Mouse (Mus musculus): Measurements from ENCODE around the gene Perp.

The Perp gene

DNA sequence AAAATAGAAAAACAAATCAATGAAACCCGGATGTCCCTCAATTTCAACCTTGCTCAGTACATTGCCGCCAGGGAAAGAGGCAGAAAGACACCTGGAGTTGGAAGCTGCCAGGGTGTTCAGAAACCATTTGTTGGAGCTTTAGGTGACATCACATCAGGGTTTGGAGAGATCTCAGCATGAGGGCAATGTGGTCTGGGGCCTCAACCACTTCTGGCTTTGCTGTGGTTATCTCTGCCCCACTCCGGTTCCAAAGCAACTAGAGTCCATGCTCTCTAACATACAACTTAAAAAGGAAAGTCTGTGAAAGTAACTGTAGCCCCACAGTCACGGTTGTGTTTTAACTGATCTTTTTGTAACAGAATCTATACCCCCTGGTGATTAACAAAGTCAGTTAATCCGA, 19.9 kb downstream of the Perp start:
- DNase-seq: no peak

DNA sequence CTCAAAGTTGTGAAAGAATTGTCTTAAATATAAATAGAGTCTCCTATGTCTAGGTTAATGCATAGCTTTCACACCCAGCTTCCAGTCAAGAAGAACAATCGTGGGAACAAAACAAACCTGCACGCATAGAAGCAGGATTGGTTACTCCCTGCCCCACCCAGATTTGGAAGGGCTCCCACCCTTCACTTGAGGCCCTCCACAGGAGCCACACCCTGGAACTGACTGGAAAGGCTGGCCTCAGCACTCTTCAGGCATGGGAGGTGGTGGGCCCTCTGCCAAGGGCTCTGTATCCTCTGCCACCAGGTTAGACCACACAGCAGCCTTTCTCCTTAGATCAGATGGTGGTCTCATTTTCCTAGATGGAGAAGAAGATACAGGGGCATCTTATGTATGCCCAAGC, 26.2 kb downstream of the Perp start:
- no peak for DNase-seq

DNA sequence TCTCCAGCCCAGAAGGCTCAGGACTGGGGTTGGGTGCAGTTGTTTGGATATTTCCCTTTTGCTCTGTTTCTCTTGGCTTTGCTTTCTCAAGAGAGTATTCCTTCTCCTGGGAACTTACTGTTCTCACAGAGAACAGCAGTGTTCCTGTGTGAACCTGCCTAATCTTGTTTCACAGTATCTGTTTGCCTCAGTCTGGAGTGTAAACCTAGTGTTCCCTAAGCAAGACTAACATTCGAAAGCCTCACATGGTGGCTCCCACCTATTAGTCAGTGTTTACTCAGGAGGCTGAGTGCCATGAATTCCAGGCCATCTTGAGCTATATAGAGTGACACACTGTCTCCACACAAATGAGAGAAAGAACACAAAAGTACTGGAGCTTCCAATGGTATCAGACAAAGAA, 31.4 kb downstream of the Perp start:
- no peak for DNase-seq

DNA sequence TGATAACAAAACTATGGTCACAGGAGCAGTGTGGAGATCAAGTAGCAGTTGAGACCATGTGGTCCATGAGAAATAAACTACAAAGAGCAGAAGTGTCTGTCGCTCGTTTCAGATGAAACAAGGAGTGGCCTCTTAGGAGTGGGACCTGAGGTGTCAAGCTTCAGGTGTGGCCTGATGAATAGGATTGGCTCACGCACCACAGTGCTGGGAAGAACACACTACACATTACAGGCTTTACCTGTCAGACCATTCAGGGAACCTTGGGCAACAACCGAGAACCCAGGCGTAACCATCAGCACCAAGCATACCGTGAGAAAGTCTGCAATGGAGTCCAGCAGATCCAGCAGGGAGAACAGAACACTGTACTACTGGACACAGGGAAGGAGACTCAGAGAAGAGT, 33.3 kb downstream of the Perp start:
- no peak for DNase-seq

DNA sequence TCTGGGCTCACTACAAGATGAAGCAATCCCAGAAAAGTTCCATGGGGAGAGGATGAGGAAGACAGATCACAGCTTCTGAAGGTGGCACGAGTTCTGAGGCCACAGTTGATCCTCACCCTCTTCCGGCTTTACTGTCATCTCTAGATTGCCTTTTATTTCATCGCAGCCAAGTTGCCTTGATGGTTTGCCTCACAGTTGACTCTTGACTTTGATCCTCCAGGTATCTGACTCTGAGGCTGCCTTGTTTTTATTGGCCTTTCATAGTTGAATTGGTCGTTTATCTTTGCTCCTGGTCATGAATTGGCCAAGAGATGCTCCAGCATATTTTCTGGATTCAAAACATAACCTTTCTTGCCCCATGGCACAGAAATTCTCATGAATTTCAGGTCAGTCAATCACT, 34.3 kb downstream of the Perp start:
- DNase-seq: no peak

DNA sequence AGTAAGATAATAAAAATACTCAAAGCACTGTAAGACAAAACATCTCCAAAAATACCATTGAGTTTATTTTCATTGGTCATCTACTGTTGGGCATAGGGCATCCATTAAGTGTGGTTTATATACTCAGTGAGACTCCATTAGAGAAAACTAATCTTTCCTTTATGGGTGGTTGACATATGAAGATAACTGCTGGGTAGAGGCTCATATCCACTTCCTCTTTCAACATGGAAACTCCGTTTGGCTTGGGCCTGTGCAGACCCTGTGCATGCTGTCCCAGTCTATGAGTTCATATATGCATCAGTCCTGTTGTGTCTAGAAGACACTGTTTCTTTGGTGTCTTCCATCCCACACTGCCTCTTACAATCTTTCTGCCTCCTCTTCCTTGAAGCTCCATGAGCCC, 34.9 kb downstream of the Perp start:
- no peak for DNase-seq

DNA sequence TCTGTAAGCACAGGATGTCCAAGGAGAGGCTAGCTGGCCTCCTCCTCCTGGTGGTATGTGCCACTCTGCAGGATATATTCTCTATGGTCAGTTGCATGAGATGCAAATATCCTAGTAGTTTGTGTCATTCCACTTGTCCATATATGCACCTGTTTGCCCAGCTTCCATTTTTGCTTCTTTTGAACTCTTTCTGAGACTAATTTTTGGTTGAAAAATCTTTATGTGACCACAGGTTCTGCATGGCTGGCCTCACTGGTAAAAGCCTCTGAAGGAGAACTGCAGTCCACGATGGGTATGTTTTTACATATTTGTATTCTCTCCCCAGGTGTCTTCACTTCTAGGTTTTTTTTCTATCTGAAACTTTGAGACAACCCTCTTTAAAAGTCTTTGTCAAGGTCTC, 37.4 kb downstream of the Perp start:
- no peak for DNase-seq

DNA sequence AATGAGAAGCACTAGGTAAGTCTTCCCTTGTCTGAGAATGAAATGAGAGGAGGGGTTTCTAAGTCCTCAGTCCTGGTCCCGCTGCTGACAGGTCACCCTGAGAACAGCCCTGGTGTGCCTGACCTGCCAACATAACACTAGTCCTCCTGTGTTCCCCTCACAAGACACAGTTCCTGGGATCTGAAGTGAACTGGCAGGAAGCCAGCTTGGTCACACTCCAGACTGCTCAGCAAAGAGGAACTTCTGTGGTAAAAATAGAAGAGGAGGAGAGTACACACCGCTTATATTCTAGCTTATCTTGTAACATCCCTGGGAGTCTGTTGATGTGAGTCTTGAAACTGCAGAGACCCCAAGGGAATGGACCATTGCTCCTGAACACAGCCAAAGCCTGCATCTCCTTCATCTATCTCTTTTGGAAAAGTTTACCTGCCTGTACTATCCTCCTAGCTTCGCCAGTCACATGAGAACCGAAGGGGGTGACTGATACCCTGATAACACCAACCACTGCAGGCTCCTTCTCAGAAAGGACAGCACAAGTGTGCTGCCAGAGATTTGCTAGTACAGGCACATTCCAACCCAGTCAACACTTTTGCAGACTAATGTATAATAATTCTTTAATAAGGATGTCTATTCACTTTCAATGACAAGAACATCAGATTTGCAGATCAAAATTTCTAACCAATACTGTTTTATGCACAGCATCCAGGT, 42.3 kb downstream of the Perp start:
- peak; percentile 70 for DNase-seq

DNA sequence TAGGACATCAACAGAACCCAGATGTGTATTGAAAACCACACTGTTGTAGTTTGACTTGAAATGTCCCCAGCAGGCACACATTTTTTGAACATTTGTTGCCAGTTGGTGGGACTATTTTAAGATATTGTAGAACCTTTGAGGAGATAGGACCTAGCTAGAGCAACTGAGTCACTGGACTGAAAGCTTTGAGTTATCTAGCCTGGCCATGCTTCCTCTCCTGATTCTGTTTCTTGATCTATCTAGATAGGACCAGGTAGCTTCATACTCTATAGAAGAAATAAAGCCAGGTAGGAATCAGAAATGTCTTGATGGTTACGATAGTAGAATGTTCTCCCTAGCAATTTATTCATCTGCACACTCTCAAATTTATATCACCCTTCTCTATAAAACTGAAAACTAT, 43.9 kb downstream of the Perp start:
- DNase-seq: no peak

DNA sequence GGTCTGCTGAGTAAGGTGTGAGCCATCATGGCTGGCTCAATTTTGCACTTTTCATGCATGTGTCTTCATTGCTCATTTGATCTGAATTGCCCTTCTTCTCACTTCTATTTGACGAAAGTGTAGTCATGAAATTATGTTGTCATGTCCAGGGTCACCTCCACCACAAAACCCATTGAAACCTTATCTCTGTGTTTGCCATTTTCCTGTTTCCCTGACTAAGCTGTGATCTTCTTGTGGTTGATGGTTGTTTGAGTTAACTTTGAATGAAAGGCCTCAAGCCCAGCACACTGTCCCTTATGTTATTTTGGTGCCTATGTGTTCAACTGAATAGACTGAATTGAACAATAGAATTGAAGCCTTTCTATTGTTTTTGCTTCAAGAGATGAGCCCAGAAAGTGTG, 44.4 kb downstream of the Perp start:
- DNase-seq: no peak

DNA sequence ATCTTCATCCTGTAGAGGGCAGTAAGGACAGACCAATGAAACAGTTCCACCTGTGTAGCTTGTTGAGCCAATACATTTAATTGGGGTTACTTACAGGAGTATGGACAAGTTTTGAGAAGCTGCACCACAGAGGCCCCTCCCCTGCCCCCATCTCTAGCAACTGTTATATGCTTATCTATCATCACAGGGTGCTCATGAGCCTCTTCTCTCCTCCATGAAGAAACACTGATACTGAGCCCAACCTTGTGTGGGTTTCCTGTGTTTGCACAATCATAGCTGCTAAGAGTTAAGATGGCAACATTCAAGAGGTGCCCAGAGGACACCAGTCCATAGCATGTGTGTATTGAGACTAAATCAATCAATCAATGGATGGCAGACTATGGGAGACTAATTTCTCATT, 46.3 kb downstream of the Perp start:
- DNase-seq: no peak

DNA sequence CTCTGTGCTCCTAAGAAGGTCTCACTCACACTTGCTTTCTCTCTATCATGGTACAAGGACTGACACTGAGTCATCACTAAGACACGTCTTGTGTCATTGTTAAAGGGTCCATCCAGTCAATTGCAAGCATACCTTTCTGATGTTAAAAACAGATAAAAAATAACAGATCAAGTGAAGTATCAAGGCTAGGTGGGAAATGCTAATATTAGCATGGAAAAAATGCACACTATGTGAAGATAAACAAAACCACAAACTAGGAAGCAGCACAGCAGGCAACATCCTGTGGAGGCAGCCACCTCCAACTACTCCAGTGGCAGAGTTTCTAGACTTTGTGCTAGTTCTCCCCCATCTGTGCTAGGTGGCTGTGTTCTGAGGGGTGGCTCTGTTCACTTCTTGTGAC, 47.3 kb downstream of the Perp start:
- no peak for DNase-seq

DNA sequence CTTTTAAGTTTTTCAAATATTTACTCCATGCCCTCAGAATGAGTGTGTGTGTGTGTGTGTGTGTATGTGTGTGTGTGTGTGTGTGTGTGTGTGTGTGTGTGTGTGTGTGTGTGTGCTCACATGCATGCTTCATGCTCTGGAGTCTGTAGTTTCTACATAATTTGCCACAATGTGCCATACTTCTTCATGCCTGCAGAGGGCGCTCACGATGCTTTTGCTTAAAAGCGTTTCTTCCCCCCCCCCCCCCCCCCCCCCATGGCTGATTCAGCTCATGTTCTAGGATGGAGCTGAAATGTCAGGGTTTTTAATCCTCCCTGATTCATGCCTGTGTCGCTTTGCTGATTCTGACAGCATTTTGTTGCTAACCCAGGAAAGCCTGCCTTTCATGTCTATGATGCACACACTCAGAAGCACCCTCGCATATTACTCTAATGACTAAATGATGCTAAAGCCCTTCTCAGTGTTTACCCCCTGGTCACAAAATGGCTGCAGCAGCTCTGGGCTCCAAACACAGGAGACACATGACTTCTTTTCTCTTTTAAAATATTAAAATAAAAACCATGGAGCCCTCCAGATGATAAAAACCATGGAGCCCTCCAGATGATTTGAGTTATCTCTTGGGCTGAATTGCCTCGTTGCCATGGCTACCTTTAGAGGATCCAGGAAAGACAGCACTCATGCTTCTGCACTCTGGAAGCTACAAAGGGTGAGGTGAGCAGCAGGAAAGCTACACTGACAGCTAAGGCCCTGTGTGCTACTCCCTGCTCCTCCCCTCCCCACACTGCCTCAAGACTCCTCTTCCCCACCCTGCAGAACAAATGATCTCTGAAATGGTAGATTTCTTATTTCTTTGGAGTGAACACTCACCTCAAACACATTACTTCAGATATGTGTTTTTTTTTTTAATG, 49.7 kb downstream of the Perp start:
- DNase-seq: peak; percentile 17

DNA sequence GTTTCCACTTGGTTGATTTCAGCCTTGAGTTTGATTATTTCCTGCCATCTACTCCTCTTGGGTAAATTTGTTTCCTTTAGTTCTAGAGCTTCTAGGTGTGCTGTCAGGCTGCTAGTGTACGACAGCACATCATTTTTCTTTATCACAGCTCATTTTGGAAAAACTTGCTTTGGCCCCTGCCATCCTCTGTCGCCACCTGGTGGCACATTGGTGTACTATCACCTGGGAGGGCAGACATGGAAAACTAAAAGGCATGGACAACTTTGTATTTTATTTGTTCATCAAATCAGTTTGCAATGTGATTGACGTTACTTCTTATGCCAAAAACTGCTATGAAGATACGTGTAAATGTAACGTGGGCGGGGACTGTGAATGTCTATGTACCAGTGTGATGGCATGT, 59.3 kb downstream of the Perp start:
- peak; percentile 58 for DNase-seq

Data from right cerebral cortex, postnatal 14 days (tissue).